Mouse (Mus musculus) midbrain, embryonic 12.5 days (tissue): Measurements from ENCODE around the gene Adgrf5. TPM values are rescaled to one million over a fixed set of nuclear protein-coding genes. Genes with fewer than 3 reads are reported as not detected.

Source experiments
- ATAC-seq: fragments of 200-750 bp; cut with Nextera tagmentation; 2 replicates; pipeline ENCODE4 v1.8.0; 2017; ENCODE audit warnings: low read depth, moderate TSS enrichment, moderate library complexity; ENCODE audit not compliant: low FRiP score
- H3K27ac ChIP-seq: fragments of 300-500 bp; sonication (generic); replicated peaks from 2 replicates; pipeline ENCODE4 v1.5.1; 2016; ENCODE audit warnings: mild to moderate bottlenecking
- H3K27me3 ChIP-seq: fragments of 300-500 bp; sonication (generic); 2 replicates; pipeline ENCODE4 v1.6.1; 2016; ENCODE audit warnings: mild to moderate bottlenecking
- H3K36me3 ChIP-seq: fragments of 300-500 bp; sonication (generic); 2 replicates; pipeline ENCODE4 v1.6.1; 2016
- H3K4me1 ChIP-seq: fragments of 300-500 bp; sonication (generic); 2 replicates; pipeline ENCODE4 v1.6.1; 2016
- H3K4me2 ChIP-seq: fragments of 300-500 bp; sonication (generic); replicated peaks from 2 replicates; pipeline ENCODE4 v1.6.1; 2016; ENCODE audit warnings: mild to moderate bottlenecking, moderate library complexity
- H3K4me3 ChIP-seq: fragments of 300-500 bp; sonication (generic); 2 replicates; pipeline ENCODE4 v1.5.1; 2016; ENCODE audit warnings: mild to moderate bottlenecking
- H3K9ac ChIP-seq: fragments of 300-500 bp; sonication (generic); replicated peaks from 2 replicates; pipeline ENCODE4 v1.6.1; 2016; ENCODE audit warnings: mild to moderate bottlenecking, moderate library complexity
- H3K9me3 ChIP-seq: fragments of 300-500 bp; sonication (generic); 2 replicates; pipeline ENCODE4 v1.6.1; 2016; ENCODE audit warnings: mild to moderate bottlenecking
- WGBS: fragments of 180-500 bp; shearing (Covaris S2); methylation state at CpG from one replicate; pipeline ENCODE4 v1.1.7; 2016; 5-methylcytosine and 5-hydroxymethylcytosine counted together
- polyA plus RNA-seq: library from polyadenylated mRNA; unstranded; fragments of >200 nt; fragmentation: Nextera tagmentation; extraction: Ambion mirVana; gene quantifications from 2 replicates; pipeline ENCODE4 v1.2.1, GENCODE M21; 2016

Adgrf5 gene
- polyA plus RNA-seq, 1 experiment from 2014 or later, result 10.6 TPM

DNA sequence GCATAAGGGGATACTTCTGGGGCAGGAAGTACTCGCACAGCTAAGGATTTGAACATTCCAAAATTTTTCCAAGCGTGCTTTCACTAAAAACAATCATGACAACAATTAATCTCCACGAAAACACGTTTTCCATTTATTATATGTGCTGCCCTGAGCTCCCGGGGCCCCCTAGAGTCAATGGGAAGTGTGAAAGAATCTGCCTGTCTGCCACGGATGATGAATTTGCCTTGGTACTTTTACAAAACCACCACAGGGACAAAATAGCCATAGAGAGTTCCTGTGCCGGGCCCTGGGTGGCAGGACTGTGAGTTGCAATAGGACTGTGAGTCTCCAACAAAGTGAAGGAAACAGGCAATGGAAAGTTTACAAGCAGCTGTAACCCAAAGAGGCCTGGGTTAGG, 52.9 kb downstream of the Adgrf5 start:
- no peaks in the 10 kb centered on the region for H3K4me1 ChIP-seq
- WGBS, result 81% methylated on average over 7 of the region's 7 CpGs
- no peak for ATAC-seq

DNA sequence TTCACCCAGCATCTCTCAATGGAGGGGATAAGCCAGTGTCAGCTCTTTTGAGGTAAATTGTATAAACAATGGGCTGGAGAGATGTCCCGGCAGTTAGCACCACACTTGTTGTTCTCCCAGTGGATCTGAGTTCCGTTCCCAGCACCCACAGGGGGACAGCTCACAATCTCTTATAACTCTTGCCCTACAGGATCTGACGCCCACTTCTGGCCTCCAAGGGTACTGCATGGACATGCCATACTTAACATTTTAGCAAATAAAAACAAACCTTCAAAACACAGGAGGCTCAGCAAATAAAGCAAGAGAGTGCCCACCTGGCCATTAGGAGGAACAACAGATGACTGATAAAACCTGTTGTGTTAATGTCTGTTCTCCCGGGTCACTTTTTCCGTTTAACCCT, 59.0 kb downstream of the Adgrf5 start:
- ATAC-seq, result no peak
- no peak overlapping the region for H3K9ac ChIP-seq
- no peaks in the 10 kb centered on the region for H3K9me3 ChIP-seq
- 85% methylated on average over 5 of the region's 5 CpGs for WGBS
- no peak overlapping the region for H3K4me2 ChIP-seq
- H3K27ac ChIP-seq, result no peak overlapping the region
- H3K4me3 ChIP-seq, result no peak overlapping the region
- H3K36me3 ChIP-seq, result no peaks in the 10 kb centered on the region
- H3K27me3 ChIP-seq, result no peaks in the 10 kb centered on the region
- H3K4me1 ChIP-seq, result no peaks in the 10 kb centered on the region

More for the DNA sequence above, 52.9 kb downstream of the Adgrf5 start:
- Histone ChIP-seq H3K27ac (no peak overlapping the region), H3K9me3 (no peaks in the 10 kb centered on the region), H3K27me3 (no peaks in the 10 kb centered on the region), H3K36me3 (no peaks in the 10 kb centered on the region), H3K4me3 (no peak overlapping the region), H3K4me2 (no peak overlapping the region), H3K9ac (no peak overlapping the region)

DNA sequence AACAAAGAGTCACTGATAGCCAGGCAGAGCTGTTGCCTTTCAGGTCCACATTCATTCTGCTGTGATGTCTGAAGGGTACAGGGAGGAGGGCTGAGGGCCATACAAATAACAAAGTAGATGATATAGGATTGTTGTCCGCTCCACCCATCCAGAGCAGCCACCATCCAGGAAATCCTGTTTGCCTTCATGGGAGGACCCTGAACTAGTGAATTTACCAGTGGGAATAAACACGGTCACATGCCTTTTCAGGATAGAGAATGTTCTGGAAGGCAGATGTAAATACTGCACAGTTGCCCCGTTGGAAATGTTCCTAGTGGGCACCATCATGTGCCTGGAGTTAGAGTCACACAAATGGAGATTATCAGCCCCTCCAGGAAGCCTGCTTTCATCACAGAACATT, 60.1 kb downstream of the Adgrf5 start:
- Histone ChIP-seq H3K4me2 (no peak overlapping the region), H3K4me1 (no peaks in the 10 kb centered on the region), H3K27ac (no peak overlapping the region), H3K9me3 (no peaks in the 10 kb centered on the region), H3K4me3 (no peak overlapping the region), H3K36me3 (no peaks in the 10 kb centered on the region), H3K9ac (no peak overlapping the region), H3K27me3 (no peaks in the 10 kb centered on the region)
- WGBS, result 88% methylated on average over 3 of the region's 3 CpGs
- no peak for ATAC-seq

DNA sequence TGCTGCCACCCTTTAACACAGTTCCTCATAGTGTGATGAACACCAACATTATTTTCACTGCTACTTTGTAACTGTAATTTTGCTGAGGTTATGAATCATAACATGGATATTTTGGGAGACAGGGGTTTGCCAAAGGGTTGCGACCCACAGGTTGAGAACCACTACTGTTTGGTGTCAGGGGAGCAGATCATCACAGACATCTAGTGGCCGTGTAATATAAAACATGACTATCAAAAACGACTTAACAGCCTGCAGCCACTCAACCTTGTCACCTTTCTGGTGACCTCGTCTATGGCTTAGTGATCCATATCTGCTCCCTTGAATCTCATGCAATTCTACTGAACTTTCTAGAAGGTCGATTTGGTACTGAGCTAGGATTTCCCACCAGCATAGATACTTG, 63.7 kb downstream of the Adgrf5 start:
- Histone ChIP-seq H3K9me3 (no peaks in the 10 kb centered on the region), H3K27ac (no peak overlapping the region), H3K9ac (no peak overlapping the region), H3K36me3 (no peaks in the 10 kb centered on the region), H3K4me1 (no peaks in the 10 kb centered on the region), H3K4me2 (no peak overlapping the region), H3K4me3 (no peak overlapping the region), H3K27me3 (no peaks in the 10 kb centered on the region)
- 73% methylated on average over 5 of the region's 5 CpGs for WGBS
- ATAC-seq, result no peak

DNA sequence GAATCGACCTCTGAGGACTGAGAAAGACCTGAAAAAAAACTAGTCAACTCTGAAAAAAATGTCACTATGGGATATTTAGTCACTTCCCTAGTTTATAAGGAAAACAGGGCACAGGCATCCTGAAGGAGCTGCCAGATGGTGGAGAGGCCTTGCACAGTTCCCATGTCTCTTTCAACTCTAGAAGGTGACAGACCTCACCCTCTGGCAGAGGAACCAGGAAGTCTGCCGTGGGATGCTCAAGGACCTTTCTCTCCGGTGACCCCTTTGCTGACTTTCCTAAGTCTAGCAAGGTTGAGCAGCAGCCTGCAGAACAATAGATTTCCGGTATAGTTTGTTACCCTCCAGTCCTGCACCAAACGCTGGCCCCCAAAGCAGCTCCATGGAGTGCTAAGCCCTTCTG, 71.4 kb downstream of the Adgrf5 start:
- Histone ChIP-seq H3K27ac (no peak overlapping the region), H3K4me1 (no peaks in the 10 kb centered on the region), H3K27me3 (no peaks in the 10 kb centered on the region), H3K4me3 (no peak overlapping the region), H3K9ac (no peak overlapping the region), H3K4me2 (no peak overlapping the region), H3K9me3 (no peaks in the 10 kb centered on the region), H3K36me3 (no peaks in the 10 kb centered on the region)
- no peak for ATAC-seq
- 73% methylated on average over 5 of the region's 5 CpGs for WGBS

DNA sequence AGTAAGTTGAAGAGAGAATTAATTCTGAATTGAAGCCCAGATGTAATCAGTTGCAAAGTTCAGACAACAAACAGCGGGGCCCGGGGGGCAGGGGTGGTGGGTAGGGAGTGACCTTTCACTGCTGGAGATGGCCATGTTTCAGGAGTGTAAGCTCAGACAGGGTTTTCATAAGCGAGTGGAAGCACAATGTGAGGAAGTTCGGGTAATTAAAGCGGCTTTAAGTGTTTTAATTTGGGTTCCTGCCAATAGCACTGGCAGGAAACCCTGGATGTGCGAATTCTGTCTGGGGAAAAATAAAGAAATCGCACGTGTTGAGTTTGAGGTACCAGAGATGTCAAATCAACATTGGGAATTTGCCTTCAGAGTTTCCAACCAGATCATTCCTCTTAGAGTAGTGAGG, 74.2 kb downstream of the Adgrf5 start:
- Histone ChIP-seq H3K27me3 (no peaks in the 10 kb centered on the region), H3K9ac (no peak overlapping the region), H3K4me3 (no peak overlapping the region), H3K27ac (no peak overlapping the region), H3K4me2 (no peak overlapping the region), H3K4me1 (no peaks in the 10 kb centered on the region), H3K36me3 (no peaks in the 10 kb centered on the region), H3K9me3 (no peaks in the 10 kb centered on the region)
- ATAC-seq, result no peak
- WGBS, result 90% methylated on average over 8 of the region's 8 CpGs

DNA sequence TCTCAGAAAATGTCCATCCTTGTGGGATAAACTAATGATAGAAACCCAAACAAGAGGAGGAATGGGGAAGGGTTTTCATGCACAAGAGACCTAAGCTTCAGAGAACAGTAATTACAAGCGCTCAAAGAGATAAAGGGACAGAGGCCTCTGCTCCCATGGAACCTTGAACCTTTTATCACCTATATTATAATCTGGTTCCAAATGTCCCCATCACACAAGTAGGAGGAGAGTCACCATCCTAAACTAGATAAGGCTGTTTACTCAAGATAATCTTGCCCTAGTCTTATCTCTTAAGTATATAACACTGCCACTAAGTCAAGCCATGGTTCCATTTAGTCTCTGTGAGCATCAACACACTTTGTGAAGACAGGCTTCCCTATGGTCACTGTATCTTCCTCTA, 91.0 kb downstream of the Adgrf5 start:
- WGBS, result 84% methylated on average over 1 of the region's 1 CpGs
- no peak for ATAC-seq

DNA sequence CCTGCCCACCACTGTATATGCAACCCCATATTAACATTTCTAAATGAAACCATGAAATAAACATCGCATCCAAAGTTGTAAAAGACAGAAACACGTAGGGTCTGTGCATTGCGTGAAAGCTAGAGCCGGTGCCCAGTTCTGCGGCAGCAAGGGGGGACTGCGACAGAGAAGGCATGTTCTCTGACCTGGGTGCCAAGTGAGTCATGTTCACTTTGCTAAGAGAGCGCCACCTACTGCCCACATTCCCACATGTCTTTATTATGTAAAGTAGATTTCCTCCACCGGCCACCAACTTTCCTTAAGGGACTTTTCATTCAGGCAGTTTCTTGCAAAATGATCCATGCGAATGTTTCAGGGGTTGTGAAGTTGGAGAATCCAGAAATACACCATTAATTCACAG, 98.3 kb downstream of the Adgrf5 start:
- no peaks in the 10 kb centered on the region for H3K27me3 ChIP-seq
- 10% methylated on average over 9 of the region's 9 CpGs for WGBS
- ATAC-seq, result peak; percentile 42
- no peak overlapping the region for H3K4me2 ChIP-seq
- no peaks in the 10 kb centered on the region for H3K36me3 ChIP-seq
- H3K4me1 ChIP-seq, result peaks cover 7% of the 10 kb centered on the region; the same call in 1 of the 2 replicates
- no peak overlapping the region for H3K4me3 ChIP-seq
- H3K27ac ChIP-seq, result no peak overlapping the region
- no peaks in the 10 kb centered on the region for H3K9me3 ChIP-seq
- no peak overlapping the region for H3K9ac ChIP-seq

More for the DNA sequence above, 91.0 kb downstream of the Adgrf5 start:
- H3K36me3 ChIP-seq, result no peaks in the 10 kb centered on the region
- no peaks in the 10 kb centered on the region for H3K4me1 ChIP-seq
- H3K27me3 ChIP-seq, result no peaks in the 10 kb centered on the region
- no peak overlapping the region for H3K27ac ChIP-seq
- H3K9ac ChIP-seq, result no peak overlapping the region
- no peaks in the 10 kb centered on the region for H3K9me3 ChIP-seq
- H3K4me2 ChIP-seq, result no peak overlapping the region
- no peak overlapping the region for H3K4me3 ChIP-seq

DNA sequence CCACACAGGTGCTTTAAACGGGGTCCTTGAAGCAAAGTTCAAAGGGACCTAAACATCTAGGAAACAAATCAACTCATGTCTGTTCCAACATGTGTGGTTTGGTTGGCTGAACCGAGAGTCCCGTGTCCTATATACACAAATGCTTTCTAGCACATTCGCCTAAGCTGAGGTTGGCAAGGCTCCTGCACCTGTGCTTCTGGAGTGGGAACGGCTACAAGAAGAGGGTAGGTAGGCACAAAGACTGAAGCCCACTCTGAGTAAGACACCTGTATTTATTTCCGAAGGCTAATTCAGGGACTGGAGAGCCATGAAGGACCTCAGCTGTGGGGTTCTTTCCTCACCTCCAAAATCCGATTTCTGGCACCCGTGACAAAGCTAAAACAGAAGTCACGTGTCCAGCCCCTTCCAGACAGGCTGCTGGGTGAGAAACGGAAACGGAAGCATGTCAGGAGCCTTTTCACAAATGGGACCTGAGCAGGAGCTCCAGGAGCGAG, 99.5 kb downstream of the Adgrf5 start:
- Histone ChIP-seq H3K9me3 (no peaks in the 10 kb centered on the region), H3K4me3 (no peak overlapping the region), H3K36me3 (no peaks in the 10 kb centered on the region), H3K27me3 (no peaks in the 10 kb centered on the region), H3K4me1 (peaks cover 7% of the 10 kb centered on the region; the same call in 1 of the 2 replicates), H3K9ac (no peak overlapping the region), H3K4me2 (no peak overlapping the region), H3K27ac (no peak overlapping the region)
- ATAC-seq, result no peak
- WGBS, result 78% methylated on average over 12 of the region's 12 CpGs

DNA sequence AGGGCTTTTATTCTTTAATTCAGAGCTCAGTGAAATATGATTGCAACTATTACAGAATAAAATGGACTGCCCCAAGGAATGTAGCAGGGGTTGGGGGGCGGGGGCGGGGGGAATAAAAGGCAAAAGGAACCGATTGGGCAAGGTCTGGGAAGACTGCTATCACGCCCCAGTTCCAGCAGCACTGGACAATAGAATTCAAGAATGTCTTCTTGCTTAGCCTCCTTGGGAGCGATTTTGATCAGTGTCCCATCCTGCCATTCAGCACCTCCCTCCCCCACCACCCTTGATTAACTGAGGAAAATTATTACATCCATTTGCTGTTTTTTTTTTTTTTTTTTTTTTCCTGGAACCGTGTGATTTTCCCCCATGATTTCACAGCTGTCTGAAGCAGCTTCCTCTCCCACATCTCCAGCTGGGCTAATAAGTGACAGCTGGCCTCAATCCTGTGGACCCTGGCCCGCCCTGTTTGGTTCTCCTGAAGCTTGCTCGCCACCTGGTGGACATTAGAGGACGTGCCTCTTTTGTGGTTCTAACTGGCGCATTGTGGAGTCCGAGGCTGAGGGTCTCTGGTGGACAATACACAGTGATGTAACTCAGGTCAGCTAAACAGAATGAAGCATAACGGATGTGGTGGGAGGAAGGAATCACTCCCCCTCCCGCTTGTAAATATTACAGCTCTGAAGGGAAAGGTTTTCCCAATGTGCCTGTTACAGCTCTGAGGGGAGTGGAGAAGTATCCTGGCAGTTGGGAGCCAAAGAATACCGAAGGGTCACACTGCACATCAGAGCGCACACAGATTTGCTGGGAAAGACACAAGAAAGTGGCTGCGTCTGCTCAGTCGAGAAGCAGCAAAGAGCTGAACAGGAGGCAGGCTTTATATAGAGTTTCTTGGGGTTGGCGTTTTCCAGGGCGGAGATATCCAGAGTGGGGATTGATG, 100.3 kb downstream of the Adgrf5 start:
- no peaks in the 10 kb centered on the region for H3K36me3 ChIP-seq
- H3K9ac ChIP-seq, result no peak overlapping the region
- ATAC-seq, result peak; percentile 94
- H3K4me1 ChIP-seq, result peaks cover 7% of the 10 kb centered on the region; the same call in 1 of the 2 replicates
- WGBS, result 35% methylated on average over 19 of the region's 19 CpGs
- H3K27me3 ChIP-seq, result no peaks in the 10 kb centered on the region
- H3K27ac ChIP-seq, result 0 out of 2 replicates have a peak overlapping the region, but pooled peaks have one; percentile 3
- H3K9me3 ChIP-seq, result no peaks in the 10 kb centered on the region
- no peak overlapping the region for H3K4me3 ChIP-seq
- H3K4me2 ChIP-seq, result peak overlapping the region; percentile 26

DNA sequence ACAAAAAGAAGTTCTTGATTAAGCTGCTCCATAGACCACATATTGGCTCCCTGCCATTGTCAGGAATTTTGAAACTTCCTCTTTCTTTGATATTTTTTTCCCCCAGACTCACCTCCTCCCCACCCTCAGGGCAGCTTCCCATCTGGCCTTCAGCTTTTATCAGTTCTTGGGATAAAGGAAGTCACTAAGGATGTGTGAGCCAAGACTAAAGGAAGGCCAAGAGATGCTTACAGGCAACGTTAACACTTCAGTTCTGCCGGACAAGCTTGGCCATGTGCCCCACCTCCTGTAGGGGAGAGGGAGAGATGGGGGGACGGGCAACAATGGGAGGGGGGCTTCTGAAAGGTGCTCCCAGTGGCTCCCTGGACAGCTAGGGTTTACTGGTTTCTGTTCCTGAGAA, 109.8 kb downstream of the Adgrf5 start:
- H3K36me3 ChIP-seq, result no peaks in the 10 kb centered on the region
- H3K9me3 ChIP-seq, result no peaks in the 10 kb centered on the region
- no peak overlapping the region for H3K4me3 ChIP-seq
- no peak for ATAC-seq
- no peak overlapping the region for H3K27ac ChIP-seq
- no peak overlapping the region for H3K4me2 ChIP-seq
- WGBS, result 65% methylated on average over 3 of the region's 3 CpGs
- H3K27me3 ChIP-seq, result no peaks in the 10 kb centered on the region
- H3K4me1 ChIP-seq, result no peaks in the 10 kb centered on the region
- H3K9ac ChIP-seq, result no peak overlapping the region

DNA sequence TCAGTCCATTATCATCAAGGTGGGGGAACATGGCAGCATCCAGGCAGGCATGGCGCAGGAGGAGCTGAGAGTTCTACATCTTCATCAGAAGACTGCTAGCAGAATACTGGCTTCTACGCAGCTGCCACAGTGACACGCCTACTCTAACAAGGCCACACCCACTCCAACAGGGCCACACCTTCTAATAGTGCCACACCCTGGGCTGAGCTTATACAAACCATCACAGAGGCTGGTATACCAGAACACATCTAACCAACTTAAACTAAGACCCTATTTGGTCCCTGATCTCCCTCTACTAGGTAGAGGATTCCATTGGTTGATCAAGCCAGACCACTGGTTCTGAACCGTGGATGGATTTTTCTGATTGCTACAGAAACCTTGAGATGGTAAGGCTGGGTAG, 112.3 kb downstream of the Adgrf5 start:
- Histone ChIP-seq H3K4me2 (no peak overlapping the region), H3K9me3 (no peaks in the 10 kb centered on the region), H3K9ac (no peak overlapping the region), H3K27ac (no peak overlapping the region), H3K36me3 (no peaks in the 10 kb centered on the region), H3K4me1 (no peaks in the 10 kb centered on the region), H3K4me3 (no peak overlapping the region), H3K27me3 (no peaks in the 10 kb centered on the region)
- 86% methylated on average over 4 of the region's 4 CpGs for WGBS
- no peak for ATAC-seq
